Mouse (Mus musculus) liver, postnatal 0 days (tissue): ENCODE results near the gene Olfr281. TPM values are rescaled to one million over a fixed set of nuclear protein-coding genes. Genes with fewer than 3 reads are reported as not detected.

Experiments
- ATAC-seq: fragments of 200-750 bp; cut with Nextera tagmentation; 2 replicates; pipeline ENCODE4 v1.8.0; 2017; ENCODE audit warnings: mild to moderate bottlenecking, moderate library complexity
- DNase-seq: peaks from one replicate; pipeline ENCODE4 v3.0.0-alpha.2; 2016
- H3K27ac ChIP-seq: fragments of 300-500 bp; sonication (generic); 2 replicates; pipeline ENCODE4 v1.5.1; 2014; ENCODE audit warnings: antibody characterized with exemption, moderate library complexity, mild to moderate bottlenecking, low read depth
- H3K27me3 ChIP-seq: fragments of 300-500 bp; sonication (generic); 2 replicates; pipeline ENCODE4 v1.6.1; 2014; ENCODE audit warnings: low read length, control low read depth, mixed read lengths; ENCODE audit not compliant: insufficient read depth
- H3K36me3 ChIP-seq: fragments of 300-500 bp; sonication (generic); replicated peaks from 2 replicates; pipeline ENCODE4 v1.6.1; 2014; ENCODE audit warnings: mild to moderate bottlenecking, control low read depth, low read length, moderate library complexity, mixed read lengths; ENCODE audit not compliant: insufficient read depth
- H3K4me1 ChIP-seq: fragments of 300-500 bp; sonication (generic); 2 replicates; pipeline ENCODE4 v1.6.1; 2014; ENCODE audit warnings: antibody characterized with exemption, mild to moderate bottlenecking, control low read depth; ENCODE audit not compliant: insufficient read depth
- H3K4me2 ChIP-seq: fragments of 300-500 bp; sonication (generic); 2 replicates; pipeline ENCODE4 v1.6.1; 2014; ENCODE audit warnings: low read depth, mild to moderate bottlenecking, low read length, moderate library complexity, mixed read lengths
- H3K4me3 ChIP-seq: fragments of 300-500 bp; sonication (generic); 2 replicates; pipeline ENCODE4 v1.5.1; 2014; ENCODE audit warnings: low read depth, low read length
- H3K9ac ChIP-seq: fragments of 300-500 bp; sonication (generic); replicated peaks from 2 replicates; pipeline ENCODE4 v1.6.1; 2014; ENCODE audit warnings: mild to moderate bottlenecking, moderate library complexity
- H3K9me3 ChIP-seq: fragments of 300-500 bp; sonication (generic); 2 replicates; pipeline ENCODE4 v1.6.1; 2016; ENCODE audit warnings: mild to moderate bottlenecking, control low read depth, low read length, mixed read lengths
- CTCF ChIP-seq: sonication (generic); IDR thresholded peaks from 2 replicates; pipeline ENCODE4 v1.5.1; 2016; ENCODE audit warnings: antibody characterized with exemption, low read depth
- EP300 ChIP-seq: IDR thresholded peaks from 2 replicates; pipeline ENCODE4 v1.6.1; 2016; ENCODE audit warnings: antibody characterized with exemption, low read depth, mild to moderate bottlenecking
- WGBS: fragments of 180-500 bp; shearing (Covaris S2); extraction: QIAGEN DNeasy Blood & Tissue Kit; methylation state at CpG from one replicate; pipeline ENCODE4 v1.1.7; 2014; ENCODE audit not compliant: insufficient replicate concordance; 5-methylcytosine and 5-hydroxymethylcytosine counted together
- polyA plus RNA-seq: library from polyadenylated mRNA; unstranded; fragments of >200 nt; fragmentation: Nextera tagmentation; extraction: Ambion mirVana; gene quantifications from 2 replicates; pipeline ENCODE4 v1.2.1, GENCODE M21; 2015

Olfr281 gene
- polyA plus RNA-seq, 1 experiment from 2014 or later, result not detected

GRCm38 (mm10) chr15:98503317-98503716, 50.9 kb downstream of the Olfr281 start:
- TF ChIP-seq CTCF, result no peak
- TF ChIP-seq EP300, result no peak
- WGBS, result 73% methylated on average over 3 of the region's 3 CpGs
- no peak for ATAC-seq

GRCm38 (mm10) chr15:98504514-98504913, 52.1 kb downstream of the Olfr281 start:
- DNase-seq, result peak; percentile 83
- H3K36me3 ChIP-seq, result no peaks in the 10 kb centered on the region
- H3K27ac ChIP-seq, result no peak overlapping the region
- 13% methylated on average over 18 of the region's 18 CpGs for WGBS
- no peak overlapping the region for H3K9ac ChIP-seq
- no peak overlapping the region for H3K4me3 ChIP-seq
- TF ChIP-seq CTCF (peak; percentile 84), EP300 (no peak)
- H3K27me3 ChIP-seq, result no peaks in the 10 kb centered on the region
- no peaks in the 10 kb centered on the region for H3K9me3 ChIP-seq
- H3K4me1 ChIP-seq, result no peaks in the 10 kb centered on the region; the same call in 1 of the 2 replicates
- ATAC-seq, result no peak
- H3K4me2 ChIP-seq, result no peak overlapping the region

More at GRCm38 (mm10) chr15:98503317-98503716, 50.9 kb downstream of the Olfr281 start:
- Histone ChIP-seq H3K27me3 (no peaks in the 10 kb centered on the region), H3K9me3 (no peaks in the 10 kb centered on the region), H3K4me1 (no peaks in the 10 kb centered on the region; the same call in 1 of the 2 replicates), H3K36me3 (no peaks in the 10 kb centered on the region), H3K27ac (no peak overlapping the region), H3K4me2 (no peak overlapping the region), H3K4me3 (no peak overlapping the region), H3K9ac (no peak overlapping the region)
- DNase-seq, result no peak

GRCm38 (mm10) chr15:98506253-98506957, 54.0 kb downstream of the Olfr281 start:
- Histone ChIP-seq H3K9me3 (no peaks in the 10 kb centered on the region), H3K4me2 (no peak overlapping the region; the same call in 1 of the 2 replicates), H3K36me3 (no peaks in the 10 kb centered on the region), H3K4me1 (peaks cover 7% of the 10 kb centered on the region), H3K27me3 (no peaks in the 10 kb centered on the region), H3K9ac (no peak overlapping the region), H3K4me3 (no peak overlapping the region), H3K27ac (no peak overlapping the region)
- ATAC-seq (0 out of 2 replicates have a peak, but pooled peaks have one; percentile 24), DNase-seq (no peak)
- 43% methylated on average over 9 of the region's 9 CpGs for WGBS
- TF ChIP-seq EP300, result no peak
- TF ChIP-seq CTCF, result no peak

- TF ChIP-seq EP300 (no peak), CTCF (no peak)
- Histone ChIP-seq H3K9ac (no peak overlapping the region), H3K27me3 (no peaks in the 10 kb centered on the region), H3K36me3 (no peaks in the 10 kb centered on the region), H3K9me3 (no peaks in the 10 kb centered on the region), H3K27ac (no peak overlapping the region), H3K4me1 (peaks cover 7% of the 10 kb centered on the region), H3K4me2 (no peak overlapping the region), H3K4me3 (no peak overlapping the region)
- ATAC-seq, result no peak
- DNase-seq, result no peak
- WGBS, result 75% methylated on average over 6 of the region's 6 CpGs
These were observed 54.9 kb downstream of the Olfr281 start for GRCm38 (mm10) chr15:98507321-98507720.

GRCm38 (mm10) chr15:98509387-98509786, 57.0 kb downstream of the Olfr281 start:
- WGBS, result 57% methylated on average over 2 of the region's 2 CpGs
- H3K36me3 ChIP-seq, result no peaks in the 10 kb centered on the region
- no peak overlapping the region for H3K27ac ChIP-seq
- ATAC-seq, result no peak
- H3K9me3 ChIP-seq, result no peaks in the 10 kb centered on the region
- peaks cover 13% of the 10 kb centered on the region for H3K4me1 ChIP-seq
- no peak for TF ChIP-seq EP300
- 0 out of 2 replicates have a peak, but pooled peaks have one; percentile 8 for TF ChIP-seq CTCF
- DNase-seq, result no peak
- H3K27me3 ChIP-seq, result no peaks in the 10 kb centered on the region
- no peak overlapping the region for H3K9ac ChIP-seq
- H3K4me3 ChIP-seq, result no peak overlapping the region
- H3K4me2 ChIP-seq, result no peak overlapping the region

Other genes starting within 250 kb of the Olfr281 start
- gene Gm44579, start 231.6 kb upstream of the Olfr281 start, polyA plus RNA-seq, result not detected in 2 replicates
- not detected in 2 replicates for gene Olfr287, start 231.5 kb upstream of the Olfr281 start, polyA plus RNA-seq
- not detected in 2 replicates for gene Olfr286, start 218.1 kb upstream of the Olfr281 start, polyA plus RNA-seq
- not detected in 2 replicates for gene H1fnt, start 195.3 kb upstream of the Olfr281 start, polyA plus RNA-seq
- 0.06 and 0.08 TPM in 2 replicates for gene Zfp641, start 156.4 kb upstream of the Olfr281 start, polyA plus RNA-seq
- gene Olfr285, start 135.2 kb upstream of the Olfr281 start, polyA plus RNA-seq, result not detected in 2 replicates
- not detected in 2 replicates for gene Olfr284, start 111.6 kb upstream of the Olfr281 start, polyA plus RNA-seq
- gene Olfr283, start 71.6 kb upstream of the Olfr281 start, polyA plus RNA-seq, result not detected in 2 replicates
- not detected in 2 replicates for gene Olfr282, start 21.4 kb upstream of the Olfr281 start, polyA plus RNA-seq
- not detected in 2 replicates for gene OR5BS1P, start 17.3 kb downstream of the Olfr281 start, polyA plus RNA-seq
- gene Lalba, start 30.1 kb downstream of the Olfr281 start, polyA plus RNA-seq, result not detected in 2 replicates
- gene Olfr279, start 39.8 kb downstream of the Olfr281 start, polyA plus RNA-seq, result not detected in 2 replicates
- gene Kansl2, start 81.7 kb downstream of the Olfr281 start, polyA plus RNA-seq, result 26.6 and 28.2 TPM in 2 replicates
- 14.9 and 17.0 TPM in 2 replicates for gene Ccnt1, start 118.3 kb downstream of the Olfr281 start, polyA plus RNA-seq
- gene 4930415O20Rik, start 118.4 kb downstream of the Olfr281 start, polyA plus RNA-seq, result not detected in 2 replicates
- 5.3 and 7.7 TPM in 2 replicates for gene Adcy6, start 157.5 kb downstream of the Olfr281 start, polyA plus RNA-seq
- gene Cacnb3, start 178.3 kb downstream of the Olfr281 start, polyA plus RNA-seq, result 0.38 and 0.58 TPM in 2 replicates
- 4.7 and 9.2 TPM in 2 replicates for gene Ddx23, start 210.3 kb downstream of the Olfr281 start, polyA plus RNA-seq
- 0.94 and 1.2 TPM in 2 replicates for gene Rnd1, start 224.9 kb downstream of the Olfr281 start, polyA plus RNA-seq